Mouse (Mus musculus) lung, postnatal 14 days (tissue): ENCODE data around the gene Slc6a11.

Experiments
- DNase-seq: peaks from one replicate; pipeline ENCODE4 v3.0.0; 2021

Gene Slc6a11

GRCm38 (mm10) chr6:114182366-114183179 is 51.5 kb downstream of the Slc6a11 start:
- no peak for DNase-seq

- DNase-seq, result peak; percentile 1
Observed at GRCm38 (mm10) chr6:114187121-114187520, 56.1 kb downstream of the Slc6a11 start.

- DNase-seq, result no peak
Observed at GRCm38 (mm10) chr6:114188869-114189268, 57.8 kb downstream of the Slc6a11 start.

GRCm38 (mm10) chr6:114195998-114196397 is 65.0 kb downstream of the Slc6a11 start:
- no peak for DNase-seq

GRCm38 (mm10) chr6:114199200-114199845 is 68.3 kb downstream of the Slc6a11 start:
- no peak for DNase-seq

- no peak for DNase-seq
Observed at GRCm38 (mm10) chr6:114204557-114204956, 73.5 kb downstream of the Slc6a11 start.

- DNase-seq, result no peak
Observed at GRCm38 (mm10) chr6:114208296-114208695, 77.3 kb downstream of the Slc6a11 start.

GRCm38 (mm10) chr6:114214393-114214792 is 83.4 kb downstream of the Slc6a11 start:
- DNase-seq, result no peak

GRCm38 (mm10) chr6:114216741-114217414 is 85.8 kb downstream of the Slc6a11 start:
- no peak for DNase-seq

GRCm38 (mm10) chr6:114224399-114224798 is 93.4 kb downstream of the Slc6a11 start:
- DNase-seq, result peak; percentile 1

GRCm38 (mm10) chr6:114227378-114227777 is 96.3 kb downstream of the Slc6a11 start:
- DNase-seq, result no peak

- DNase-seq, result no peak
Observed at GRCm38 (mm10) chr6:114228196-114228595, 97.2 kb downstream of the Slc6a11 start.

GRCm38 (mm10) chr6:114238892-114239644 is 108.0 kb downstream of the Slc6a11 start:
- no peak for DNase-seq

GRCm38 (mm10) chr6:114245665-114246064 is 114.6 kb downstream of the Slc6a11 start:
- DNase-seq, result no peak

GRCm38 (mm10) chr6:114250311-114250710 is 119.3 kb downstream of the Slc6a11 start:
- DNase-seq, result peak; percentile 72

- no peak for DNase-seq
Observed at GRCm38 (mm10) chr6:114254927-114255326, 123.9 kb downstream of the Slc6a11 start.

- no peak for DNase-seq
Observed at GRCm38 (mm10) chr6:114257762-114258361, 126.8 kb downstream of the Slc6a11 start.

- no peak for DNase-seq
Observed at GRCm38 (mm10) chr6:114258661-114259193, 127.7 kb downstream of the Slc6a11 start.

GRCm38 (mm10) chr6:114261609-114262008 is 130.6 kb downstream of the Slc6a11 start:
- no peak for DNase-seq

GRCm38 (mm10) chr6:114264010-114264409 is 133.0 kb downstream of the Slc6a11 start:
- no peak for DNase-seq

GRCm38 (mm10) chr6:114264426-114264825 is 133.4 kb downstream of the Slc6a11 start:
- DNase-seq, result no peak

- no peak for DNase-seq
Observed at GRCm38 (mm10) chr6:114266273-114266672, 135.2 kb downstream of the Slc6a11 start.
